Mouse (Mus musculus): Measurements from ENCODE around the gene Agtpbp1. TPM values are rescaled to one million over a fixed set of nuclear protein-coding genes. Genes with fewer than 3 reads are reported as not detected.

Gene Agtpbp1
- polyA plus RNA-seq, 1 experiment, result 0.53 TPM

- Histone ChIP-seq H3K27me3 (replicated peaks) (no peaks in the 10 kb centered on the region), H3K4me3 (replicated peaks) (no peak overlapping the region), H3K4me1 (peaks cover 19% of the 10 kb centered on the region), H3K36me3 (replicated peaks; ENCODE audit: low read length) (peaks cover 92% of the 10 kb centered on the region), H3K9me3 (peaks cover 7% of the 10 kb centered on the region; the same call in 1 of the 2 replicates)
- TF ChIP-seq FLI1 (IDR thresholded peaks at IDR 0.05; ENCODE audit: low read length), result no peak
- TF ChIP-seq GATA1 (IDR thresholded peaks at IDR 0.05; ENCODE audit: borderline replicate concordance, low read length), result no peak
These were observed 85.7 kb downstream of the Agtpbp1 start for GRCm38 (mm10) chr13:59499374-59499773.

- no peaks in the 10 kb centered on the region for H3K27me3 ChIP-seq (replicated peaks)
- peaks cover 7% of the 10 kb centered on the region; the same call in 1 of the 2 replicates for H3K9me3 ChIP-seq
- no peak overlapping the region for H3K4me3 ChIP-seq (replicated peaks)
- H3K36me3 ChIP-seq (replicated peaks; ENCODE audit: low read length), result peaks cover 92% of the 10 kb centered on the region
- no peak for TF ChIP-seq GATA1 (IDR thresholded peaks at IDR 0.05; ENCODE audit: borderline replicate concordance, low read length)
- TF ChIP-seq FLI1 (IDR thresholded peaks at IDR 0.05; ENCODE audit: low read length), result no peak
- H3K4me1 ChIP-seq, result peaks cover 18% of the 10 kb centered on the region
These were observed 86.8 kb downstream of the Agtpbp1 start for GRCm38 (mm10) chr13:59498191-59498590.

- H3K4me3 ChIP-seq (replicated peaks), result no peak overlapping the region
- no peaks in the 10 kb centered on the region for H3K27me3 ChIP-seq (replicated peaks)
- peaks cover 14% of the 10 kb centered on the region for H3K4me1 ChIP-seq
- peaks cover 7% of the 10 kb centered on the region; the same call in 1 of the 2 replicates for H3K9me3 ChIP-seq
- TF ChIP-seq GATA1 (IDR thresholded peaks at IDR 0.05; ENCODE audit: borderline replicate concordance, low read length) (no peak), FLI1 (IDR thresholded peaks at IDR 0.05; ENCODE audit: low read length) (no peak)
- peaks cover 81% of the 10 kb centered on the region for H3K36me3 ChIP-seq (replicated peaks; ENCODE audit: low read length)
These were observed 89.2 kb downstream of the Agtpbp1 start for GRCm38 (mm10) chr13:59495839-59496238.

DNA sequence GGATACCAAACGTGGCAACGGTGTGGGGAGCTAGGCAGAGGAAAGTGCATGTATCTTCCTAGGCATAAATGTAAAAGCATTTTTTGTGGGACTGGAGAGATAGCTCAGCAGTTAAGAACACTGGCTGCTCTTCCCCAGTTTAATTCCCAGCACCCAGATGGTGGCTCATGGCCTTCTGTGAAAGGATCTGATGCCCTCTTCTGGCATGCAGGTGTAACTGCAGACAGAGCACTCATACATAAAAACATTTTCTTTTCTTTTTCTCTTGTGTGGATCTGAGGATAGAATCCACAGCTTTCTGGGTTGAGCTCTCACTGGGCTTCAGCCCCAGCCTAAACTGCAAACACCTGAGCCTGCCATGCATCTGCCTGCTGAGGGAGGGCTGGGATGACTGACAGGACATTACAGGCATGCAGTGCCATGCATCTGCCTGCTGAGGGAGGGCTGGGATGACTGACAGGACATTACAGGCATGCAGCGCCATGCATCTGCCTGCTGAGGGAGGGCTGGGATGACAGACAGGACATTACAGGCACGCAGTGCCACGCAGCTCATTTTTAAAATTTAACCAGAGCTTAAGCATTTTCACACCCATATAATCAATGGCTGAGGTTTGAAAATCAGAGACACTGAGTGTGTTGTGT lies 90.3 kb downstream of the Agtpbp1 start:
- Histone ChIP-seq H3K36me3 (replicated peaks; ENCODE audit: low read length) (peaks cover 70% of the 10 kb centered on the region), H3K4me1 (peaks cover 14% of the 10 kb centered on the region), H3K27me3 (replicated peaks) (no peaks in the 10 kb centered on the region), H3K9me3 (peaks cover 7% of the 10 kb centered on the region; the same call in 1 of the 2 replicates), H3K4me3 (replicated peaks) (no peak overlapping the region)
- TF ChIP-seq GATA1 (IDR thresholded peaks at IDR 0.05; ENCODE audit: borderline replicate concordance, low read length) (no peak), FLI1 (IDR thresholded peaks at IDR 0.05; ENCODE audit: low read length) (no peak)

GRCm38 (mm10) chr13:59490726-59491125 lies 94.3 kb downstream of the Agtpbp1 start:
- H3K27me3 ChIP-seq (replicated peaks), result no peaks in the 10 kb centered on the region
- H3K9me3 ChIP-seq, result peaks cover 7% of the 10 kb centered on the region; the same call in 1 of the 2 replicates
- TF ChIP-seq GATA1 (IDR thresholded peaks at IDR 0.05; ENCODE audit: borderline replicate concordance, low read length) (no peak), FLI1 (IDR thresholded peaks at IDR 0.05; ENCODE audit: low read length) (no peak)
- no peak overlapping the region for H3K4me3 ChIP-seq (replicated peaks)
- peaks cover 18% of the 10 kb centered on the region for H3K4me1 ChIP-seq
- peaks cover 60% of the 10 kb centered on the region for H3K36me3 ChIP-seq (replicated peaks; ENCODE audit: low read length)

DNA sequence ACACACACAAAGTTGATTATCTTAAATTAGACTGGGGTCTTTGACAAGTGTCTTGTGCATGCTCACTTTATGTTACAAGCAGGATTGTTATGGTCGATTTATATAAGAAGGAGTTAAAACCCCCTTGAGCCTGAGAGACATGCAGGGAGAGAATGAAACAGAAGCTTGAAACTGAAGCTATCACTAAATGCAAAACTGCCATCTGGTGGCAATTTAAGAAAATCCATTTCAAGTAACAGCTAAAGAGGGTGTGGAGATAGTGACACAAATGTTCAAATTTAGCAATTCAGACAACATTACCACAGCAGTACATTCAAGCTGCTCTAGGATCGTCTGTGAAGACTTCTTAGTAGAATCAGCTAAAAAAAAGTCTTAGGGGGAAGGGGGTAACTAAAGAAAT lies 95.9 kb downstream of the Agtpbp1 start:
- Histone ChIP-seq H3K27me3 (replicated peaks) (no peaks in the 10 kb centered on the region), H3K4me3 (replicated peaks) (no peak overlapping the region), H3K9me3 (no peaks in the 10 kb centered on the region), H3K4me1 (peaks cover 11% of the 10 kb centered on the region), H3K36me3 (replicated peaks; ENCODE audit: low read length) (peaks cover 59% of the 10 kb centered on the region)
- TF ChIP-seq FLI1 (IDR thresholded peaks at IDR 0.05; ENCODE audit: low read length) (no peak), GATA1 (IDR thresholded peaks at IDR 0.05; ENCODE audit: borderline replicate concordance, low read length) (no peak)

- H3K27me3 ChIP-seq (replicated peaks), result no peaks in the 10 kb centered on the region
- no peak overlapping the region for H3K4me3 ChIP-seq (replicated peaks)
- H3K9me3 ChIP-seq, result no peaks in the 10 kb centered on the region
- H3K4me1 ChIP-seq, result peaks cover 13% of the 10 kb centered on the region
- H3K36me3 ChIP-seq (replicated peaks; ENCODE audit: low read length), result peaks cover 56% of the 10 kb centered on the region
- TF ChIP-seq FLI1 (IDR thresholded peaks at IDR 0.05; ENCODE audit: low read length), result no peak
- no peak for TF ChIP-seq GATA1 (IDR thresholded peaks at IDR 0.05; ENCODE audit: borderline replicate concordance, low read length)
These were observed 97.7 kb downstream of the Agtpbp1 start for GRCm38 (mm10) chr13:59487287-59487686.

DNA sequence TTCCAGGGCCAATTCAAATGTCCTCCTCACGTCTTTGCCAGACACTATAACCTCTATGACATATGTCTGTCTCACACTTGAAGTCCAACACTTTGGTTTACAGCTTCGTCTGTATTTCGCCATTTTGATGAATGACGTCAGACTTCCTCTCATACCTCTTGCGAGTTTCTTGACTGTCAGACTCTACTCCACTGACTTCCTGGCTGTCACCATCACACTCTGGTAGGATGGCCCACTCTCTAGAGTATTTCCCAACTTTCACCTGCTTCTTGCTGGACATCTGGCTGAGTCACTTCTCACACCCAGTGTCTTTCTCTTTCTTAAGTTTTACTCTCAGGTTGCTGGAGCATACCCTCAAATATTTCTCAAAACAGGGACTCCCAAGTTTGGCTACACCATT lies 98.8 kb downstream of the Agtpbp1 start:
- TF ChIP-seq GATA1 (IDR thresholded peaks at IDR 0.05; ENCODE audit: borderline replicate concordance, low read length) (no peak), FLI1 (IDR thresholded peaks at IDR 0.05; ENCODE audit: low read length) (no peak)
- no peak overlapping the region for H3K4me3 ChIP-seq (replicated peaks)
- H3K9me3 ChIP-seq, result no peaks in the 10 kb centered on the region
- peaks cover 13% of the 10 kb centered on the region for H3K4me1 ChIP-seq
- no peaks in the 10 kb centered on the region for H3K27me3 ChIP-seq (replicated peaks)
- peaks cover 64% of the 10 kb centered on the region for H3K36me3 ChIP-seq (replicated peaks; ENCODE audit: low read length)

- TF ChIP-seq GATA1 (IDR thresholded peaks at IDR 0.05; ENCODE audit: borderline replicate concordance, low read length), result no peak
- no peak for TF ChIP-seq FLI1 (IDR thresholded peaks at IDR 0.05; ENCODE audit: low read length)
- peaks cover 70% of the 10 kb centered on the region for H3K36me3 ChIP-seq (replicated peaks; ENCODE audit: low read length)
- H3K9me3 ChIP-seq, result no peaks in the 10 kb centered on the region
- H3K4me3 ChIP-seq (replicated peaks), result no peak overlapping the region
- H3K4me1 ChIP-seq, result peaks cover 13% of the 10 kb centered on the region
- no peaks in the 10 kb centered on the region for H3K27me3 ChIP-seq (replicated peaks)
These were observed 99.6 kb downstream of the Agtpbp1 start for GRCm38 (mm10) chr13:59485456-59485855.

DNA sequence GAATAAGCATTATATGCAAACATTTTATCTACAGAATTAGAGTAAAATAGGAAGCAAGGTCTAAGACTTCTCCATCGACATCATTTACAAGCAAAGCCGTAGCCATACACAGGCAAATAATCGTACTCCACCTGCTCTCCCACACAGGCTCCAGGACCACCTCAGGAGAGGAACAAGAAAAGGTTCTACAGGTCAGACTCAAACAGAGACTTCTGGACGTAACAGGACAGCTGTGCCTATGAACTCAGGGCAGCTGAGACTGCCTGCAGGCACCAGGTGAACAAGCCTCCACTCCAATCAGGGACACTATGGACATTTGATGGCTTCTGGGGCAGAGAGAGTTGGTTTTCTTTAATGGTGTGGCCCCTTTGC lies 103.6 kb downstream of the Agtpbp1 start:
- no peak overlapping the region for H3K4me3 ChIP-seq (replicated peaks)
- H3K4me1 ChIP-seq, result peaks cover 3% of the 10 kb centered on the region; the same call in 1 of the 2 replicates
- peaks cover 81% of the 10 kb centered on the region for H3K36me3 ChIP-seq (replicated peaks; ENCODE audit: low read length)
- no peak for TF ChIP-seq GATA1 (IDR thresholded peaks at IDR 0.05; ENCODE audit: borderline replicate concordance, low read length)
- no peak for TF ChIP-seq FLI1 (IDR thresholded peaks at IDR 0.05; ENCODE audit: low read length)
- H3K27me3 ChIP-seq (replicated peaks), result no peaks in the 10 kb centered on the region
- no peaks in the 10 kb centered on the region for H3K9me3 ChIP-seq
